Mouse (Mus musculus): ENCODE data around the gene AC131692.1. TPM values are rescaled to one million over a fixed set of nuclear protein-coding genes. Genes with fewer than 3 reads are reported as not detected.
"Not testable (repeated sequence)": the region's sequence is repeated elsewhere in the genome, so short reads cannot be mapped to it uniquely, and the experiment has no call there.

AC131692.1 gene
- polyA plus RNA-seq, 1 experiment from 2014 or later, result not detected

GRCm38 (mm10) chr19:6126289-6126688, 32.1 kb downstream of the AC131692.1 start:
- H3K9ac ChIP-seq (replicated peaks), result no peak overlapping the region
- no peaks in the 10 kb centered on the region for H3K27me3 ChIP-seq
- WGBS, result 26% methylated on average over 4 of the region's 4 CpGs
- no peak overlapping the region for H3K27ac ChIP-seq (replicated peaks)
- no peak for ATAC-seq (ENCODE audit: low FRiP score, low read depth)
- no peaks in the 10 kb centered on the region for H3K9me3 ChIP-seq
- no peak overlapping the region for H3K4me3 ChIP-seq
- H3K4me2 ChIP-seq (replicated peaks), result no peak overlapping the region
- no peaks in the 10 kb centered on the region for H3K36me3 ChIP-seq
- peaks cover 7% of the 10 kb centered on the region; the same call in 1 of the 2 replicates for H3K4me1 ChIP-seq

GRCm38 (mm10) chr19:6126789-6127580, 32.8 kb downstream of the AC131692.1 start:
- ATAC-seq (ENCODE audit: low FRiP score, low read depth), result no peak
- 79% methylated on average over 10 of the region's 10 CpGs for WGBS
- Histone ChIP-seq H3K4me1 (peaks cover 5% of the 10 kb centered on the region; the same call in 1 of the 2 replicates), H3K9me3 (no peaks in the 10 kb centered on the region), H3K9ac (replicated peaks) (peak overlapping the region; percentile 59; the same call in 1 of the 2 replicates), H3K27ac (replicated peaks) (peak overlapping the region; percentile 83; the same call in 1 of the 2 replicates), H3K27me3 (no peaks in the 10 kb centered on the region), H3K4me2 (replicated peaks) (peak overlapping the region; percentile 68), H3K36me3 (no peaks in the 10 kb centered on the region), H3K4me3 (peak overlapping the region; percentile 55)

- Histone ChIP-seq H3K4me3 (peak within 1 kb of the TSS; percentile 55), H3K27me3 (no peaks in the 10 kb centered on the region), H3K9me3 (no peaks in the 10 kb centered on the region), H3K27ac (replicated peaks) (peak within 1 kb of the TSS; percentile 83), H3K9ac (replicated peaks) (peak within 1 kb of the TSS; percentile 59), H3K4me2 (replicated peaks) (peak within 1 kb of the TSS; percentile 68), H3K36me3 (no peaks in the 10 kb centered on the region), H3K4me1 (peaks cover 5% of the 10 kb centered on the region; the same call in 1 of the 2 replicates)
- ATAC-seq (ENCODE audit: low FRiP score, low read depth), result peak; percentile 92
- under 1% methylated on average over 32 of the region's 32 CpGs for WGBS
Observed at GRCm38 (mm10) chr19:6127760-6128341, 33.6 kb downstream of the AC131692.1 start, which contains the start of gene Snx15. TSS of gene Snx15 (minus strand) at chr19:6128304.

GRCm38 (mm10) chr19:6130414-6131128, 36.4 kb downstream of the AC131692.1 start:
- H3K36me3 ChIP-seq, result peaks cover 13% of the 10 kb centered on the region
- ATAC-seq (ENCODE audit: low FRiP score, low read depth); H3K27ac ChIP-seq (replicated peaks); H3K4me1 ChIP-seq; H3K4me3 ChIP-seq; H3K9me3 ChIP-seq; H3K27me3 ChIP-seq; H3K4me2 ChIP-seq (replicated peaks); H3K9ac ChIP-seq (replicated peaks): not testable (repeated sequence)
- 78% methylated on average over 7 of the region's 7 CpGs for WGBS

- Histone ChIP-seq H3K4me3 (no peak overlapping the region), H3K27me3 (no peaks in the 10 kb centered on the region), H3K36me3 (peaks cover 23% of the 10 kb centered on the region), H3K4me1 (peaks cover 5% of the 10 kb centered on the region; the same call in 1 of the 2 replicates), H3K9me3 (no peaks in the 10 kb centered on the region), H3K4me2 (replicated peaks) (no peak overlapping the region), H3K27ac (replicated peaks) (0 out of 2 replicates have a peak overlapping the region, but pooled peaks have one; percentile 10), H3K9ac (replicated peaks) (no peak overlapping the region)
- no peak for ATAC-seq (ENCODE audit: low FRiP score, low read depth)
- WGBS, result 83% methylated on average over 7 of the region's 7 CpGs
Observed at GRCm38 (mm10) chr19:6132171-6132827, 38.1 kb downstream of the AC131692.1 start.

GRCm38 (mm10) chr19:6133197-6133596, 39.0 kb downstream of the AC131692.1 start:
- not testable (repeated sequence) for H3K4me2 ChIP-seq (replicated peaks); H3K4me1 ChIP-seq; H3K27me3 ChIP-seq; ATAC-seq (ENCODE audit: low FRiP score, low read depth); H3K4me3 ChIP-seq; H3K27ac ChIP-seq (replicated peaks); H3K9ac ChIP-seq (replicated peaks); H3K9me3 ChIP-seq
- H3K36me3 ChIP-seq, result peaks cover 30% of the 10 kb centered on the region
- 50% methylated on average over 1 of the region's 1 CpGs for WGBS

- Histone ChIP-seq H3K4me1 (peaks cover 9% of the 10 kb centered on the region), H3K9ac (replicated peaks) (no peak overlapping the region), H3K36me3 (peaks cover 34% of the 10 kb centered on the region), H3K9me3 (no peaks in the 10 kb centered on the region), H3K27me3 (no peaks in the 10 kb centered on the region), H3K4me3 (no peak overlapping the region), H3K27ac (replicated peaks) (no peak overlapping the region), H3K4me2 (replicated peaks) (no peak overlapping the region)
- 89% methylated on average over 3 of the region's 3 CpGs for WGBS
- no peak for ATAC-seq (ENCODE audit: low FRiP score, low read depth)
Observed at GRCm38 (mm10) chr19:6136397-6136796, 42.2 kb downstream of the AC131692.1 start.

GRCm38 (mm10) chr19:6139701-6140100, 45.5 kb downstream of the AC131692.1 start:
- peak overlapping the region; percentile 73 for H3K4me3 ChIP-seq
- H3K27ac ChIP-seq (replicated peaks), result no peak overlapping the region
- H3K27me3 ChIP-seq, result no peaks in the 10 kb centered on the region
- 97% methylated on average over 6 of the region's 6 CpGs for WGBS
- peak overlapping the region; percentile 82 for H3K4me2 ChIP-seq (replicated peaks)
- no peak for ATAC-seq (ENCODE audit: low FRiP score, low read depth)
- H3K9ac ChIP-seq (replicated peaks), result peak overlapping the region; percentile 83; the same call in 1 of the 2 replicates
- H3K4me1 ChIP-seq, result peaks cover 9% of the 10 kb centered on the region
- no peaks in the 10 kb centered on the region for H3K9me3 ChIP-seq
- H3K36me3 ChIP-seq, result peaks cover 29% of the 10 kb centered on the region

GRCm38 (mm10) chr19:6140374-6140677, 46.1 kb downstream of the AC131692.1 start:
- WGBS, result 8% methylated on average over 16 of the region's 16 CpGs
- H3K9ac ChIP-seq (replicated peaks), result peak overlapping the region; percentile 83

GRCm38 (mm10) chr19:6140678-6141393, 46.6 kb downstream of the AC131692.1 start, which contains the start of gene Batf2:
TSS of gene Batf2 (plus strand) at chr19:6140983.
- H3K9ac ChIP-seq (replicated peaks), result peak within 1 kb of the TSS; percentile 83
- H3K4me2 ChIP-seq (replicated peaks), result peak within 1 kb of the TSS; percentile 82
- peaks cover 19% of the 10 kb centered on the region for H3K36me3 ChIP-seq
- H3K27me3 ChIP-seq, result peaks cover 3% of the 10 kb centered on the region; the same call in 1 of the 2 replicates
- no peaks in the 10 kb centered on the region for H3K9me3 ChIP-seq
- peak within 1 kb of the TSS; percentile 73 for H3K4me3 ChIP-seq
- H3K27ac ChIP-seq (replicated peaks), result peak within 1 kb of the TSS; percentile 99
- under 1% methylated on average over 55 of the region's 68 CpGs for WGBS
- peak; percentile 93 for ATAC-seq (ENCODE audit: low FRiP score, low read depth)
- H3K4me1 ChIP-seq, result peaks cover 9% of the 10 kb centered on the region

More at GRCm38 (mm10) chr19:6140374-6140677, 46.1 kb downstream of the AC131692.1 start:
- no peaks in the 10 kb centered on the region for H3K9me3 ChIP-seq
- peak overlapping the region; percentile 82 for H3K4me2 ChIP-seq (replicated peaks)
- no peak for ATAC-seq (ENCODE audit: low FRiP score, low read depth)
- H3K27ac ChIP-seq (replicated peaks), result peak overlapping the region; percentile 99
- H3K4me3 ChIP-seq, result peak overlapping the region; percentile 73
- peaks cover 24% of the 10 kb centered on the region for H3K36me3 ChIP-seq
- peaks cover 9% of the 10 kb centered on the region for H3K4me1 ChIP-seq
- peaks cover 3% of the 10 kb centered on the region; the same call in 1 of the 2 replicates for H3K27me3 ChIP-seq

GRCm38 (mm10) chr19:6141394-6141749, 47.2 kb downstream of the AC131692.1 start, which contains the start of gene Arl2:
TSS of gene Arl2 (minus strand) at chr19:6141548.
- peak within 1 kb of the TSS; percentile 99 for H3K27ac ChIP-seq (replicated peaks)
- H3K27me3 ChIP-seq, result peaks cover 3% of the 10 kb centered on the region; the same call in 1 of the 2 replicates
- H3K4me2 ChIP-seq (replicated peaks), result peak within 1 kb of the TSS; percentile 82
- H3K36me3 ChIP-seq, result peaks cover 17% of the 10 kb centered on the region; the same call in 1 of the 2 replicates
- peak within 1 kb of the TSS; percentile 83 for H3K9ac ChIP-seq (replicated peaks)
- ATAC-seq (ENCODE audit: low FRiP score, low read depth), result peak; percentile 69
- H3K4me3 ChIP-seq, result peak within 1 kb of the TSS; percentile 73
- no peaks in the 10 kb centered on the region for H3K9me3 ChIP-seq
- peaks cover 9% of the 10 kb centered on the region for H3K4me1 ChIP-seq
- WGBS, result under 1% methylated on average over 15 of the region's 15 CpGs

Data from midbrain, embryonic 12.5 days (tissue).